Mouse (Mus musculus) lung, postnatal 0 days (tissue): ENCODE measurements at regions not wholly inside any gene's neighbourhood (a gene's known extent, or its start where the extent isn't known, plus 50 kb on each side); places are given as distances from the start of the nearest gene placed in this dataset.

Experiments
- ATAC-seq: fragments of 200-750 bp; cut with Nextera tagmentation; 2 replicates; pipeline ENCODE4 v1.8.0; 2017; ENCODE audit warnings: moderate library complexity
- DNase-seq: peaks from one replicate; pipeline ENCODE4 v3.0.0-alpha.2; 2016; ENCODE audit warnings: low spot score
- H3K27ac ChIP-seq: fragments of 300-500 bp; sonication (generic); 2 replicates; pipeline ENCODE4 v1.5.1; 2014; ENCODE audit warnings: antibody characterized with exemption, mild to moderate bottlenecking, low read length, mixed read lengths
- H3K27me3 ChIP-seq: fragments of 300-500 bp; sonication (generic); replicated peaks from 2 replicates; pipeline ENCODE4 v1.6.1; 2014; ENCODE audit warnings: low read length, mixed read lengths; ENCODE audit not compliant: insufficient read depth
- H3K36me3 ChIP-seq: fragments of 300-500 bp; sonication (generic); 2 replicates; pipeline ENCODE4 v1.6.1; 2014; ENCODE audit warnings: low read length, mixed read lengths; ENCODE audit not compliant: insufficient read depth
- H3K4me1 ChIP-seq: fragments of 300-500 bp; sonication (generic); 2 replicates; pipeline ENCODE4 v1.6.1; 2014; ENCODE audit warnings: antibody characterized with exemption, low read depth, low read length, mixed read lengths; ENCODE audit not compliant: insufficient read depth
- H3K4me2 ChIP-seq: fragments of 300-500 bp; sonication (generic); replicated peaks from 2 replicates; pipeline ENCODE4 v1.6.1; 2014; ENCODE audit warnings: low read depth, mild to moderate bottlenecking, low read length, moderate library complexity, mixed read lengths
- H3K4me3 ChIP-seq: fragments of 300-500 bp; sonication (generic); 2 replicates; pipeline ENCODE4 v1.5.1; 2014; ENCODE audit warnings: low read depth, low read length
- H3K9ac ChIP-seq: fragments of 300-500 bp; sonication (generic); replicated peaks from 2 replicates; pipeline ENCODE4 v1.6.1; 2014; ENCODE audit warnings: low read depth, mild to moderate bottlenecking
- H3K9me3 ChIP-seq: fragments of 300-500 bp; sonication (generic); 2 replicates; pipeline ENCODE4 v1.6.1; 2016; ENCODE audit warnings: low read length, mixed read lengths
- CTCF ChIP-seq: IDR thresholded peaks from 2 replicates; pipeline ENCODE4 v1.5.1; 2016; ENCODE audit warnings: antibody characterized with exemption, mild to moderate bottlenecking
- EP300 ChIP-seq: IDR thresholded peaks from 2 replicates; pipeline ENCODE4 v1.6.1; 2016; ENCODE audit warnings: antibody characterized with exemption, mild to moderate bottlenecking, control low read depth
- WGBS: fragments of 180-500 bp; shearing (Covaris S2); extraction: QIAGEN DNeasy Blood & Tissue Kit; methylation state at CpG from one replicate; pipeline ENCODE4 v1.1.7; 2014; 5-methylcytosine and 5-hydroxymethylcytosine counted together

- no peak overlapping the region for H3K27ac ChIP-seq
- H3K9me3 ChIP-seq, result no peaks in the 10 kb centered on the region
- no peaks in the 10 kb centered on the region for H3K4me1 ChIP-seq
- H3K4me2 ChIP-seq, result no peak overlapping the region
- ATAC-seq (no peak), DNase-seq (no peak)
- H3K36me3 ChIP-seq, result no peaks in the 10 kb centered on the region
- no peak overlapping the region for H3K9ac ChIP-seq
- H3K4me3 ChIP-seq, result no peak overlapping the region
- TF ChIP-seq CTCF, result no peak
- TF ChIP-seq EP300, result no peak
- H3K27me3 ChIP-seq, result no peaks in the 10 kb centered on the region
Observed at GRCm38 (mm10) chr5:49848174-49848573, 210.6 kb downstream of the Adgra3 start.

GRCm38 (mm10) chr5:49818832-49819231 lies 240.0 kb downstream of the Adgra3 start:
- no peak for TF ChIP-seq CTCF
- no peak for TF ChIP-seq EP300
- Histone ChIP-seq H3K27ac (no peak overlapping the region), H3K27me3 (no peaks in the 10 kb centered on the region), H3K9me3 (no peaks in the 10 kb centered on the region), H3K4me2 (no peak overlapping the region), H3K4me3 (no peak overlapping the region), H3K4me1 (no peaks in the 10 kb centered on the region), H3K9ac (no peak overlapping the region), H3K36me3 (no peaks in the 10 kb centered on the region)
- 70% methylated on average over 5 of the region's 5 CpGs for WGBS
- DNase-seq (no peak), ATAC-seq (no peak)

DNA sequence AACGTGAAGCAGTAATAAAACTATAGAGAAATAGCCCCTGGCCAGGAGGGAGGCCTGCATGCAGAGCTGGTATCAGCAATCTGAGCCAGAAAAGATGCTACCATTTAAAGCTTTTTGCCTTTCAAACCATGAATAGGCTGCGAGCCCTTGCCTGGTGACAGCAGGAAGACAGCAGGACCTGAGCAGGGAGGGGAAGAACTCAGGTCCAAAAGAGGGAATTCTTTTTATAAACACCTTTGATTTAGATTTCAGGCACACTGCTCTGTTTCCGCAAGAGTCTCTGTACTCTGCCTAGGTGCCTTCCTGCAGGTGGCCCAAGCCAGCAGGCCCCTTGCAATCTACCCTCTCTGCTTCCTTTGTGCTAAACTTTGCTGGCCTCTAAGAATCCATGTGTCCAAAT lies 242.1 kb downstream of the Adgra3 start:
- Histone ChIP-seq H3K27ac (no peak overlapping the region), H3K9me3 (no peaks in the 10 kb centered on the region), H3K4me2 (no peak overlapping the region), H3K4me3 (no peak overlapping the region), H3K9ac (no peak overlapping the region), H3K36me3 (no peaks in the 10 kb centered on the region), H3K4me1 (no peaks in the 10 kb centered on the region), H3K27me3 (no peaks in the 10 kb centered on the region)
- ATAC-seq, result no peak
- 72% methylated on average over 3 of the region's 3 CpGs for WGBS
- TF ChIP-seq CTCF, result no peak
- TF ChIP-seq EP300, result no peak
- no peak for DNase-seq

DNA sequence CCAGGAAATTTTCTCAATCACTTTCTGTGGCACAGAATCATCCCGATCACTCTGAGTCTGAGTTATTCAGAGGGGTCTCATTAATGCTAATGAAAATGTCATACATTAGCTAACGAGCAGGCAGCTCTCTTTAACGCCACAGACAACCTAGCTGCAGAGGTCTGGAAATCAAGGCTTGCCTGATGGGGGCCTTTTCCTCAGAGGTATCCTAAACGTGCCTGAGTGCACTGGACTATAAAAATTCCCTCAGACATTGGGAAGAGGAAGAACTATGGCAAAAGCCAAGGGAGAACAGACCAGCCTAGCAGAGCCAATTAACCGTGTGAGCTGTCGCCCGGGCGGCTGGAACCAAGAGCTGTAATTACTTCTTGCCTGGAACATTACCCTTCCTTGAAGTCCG lies 245.5 kb downstream of the Adgra3 start:
- WGBS, result 83% methylated on average over 9 of the region's 9 CpGs
- no peak for TF ChIP-seq CTCF
- no peak for TF ChIP-seq EP300
- no peaks in the 10 kb centered on the region for H3K36me3 ChIP-seq
- H3K9me3 ChIP-seq, result no peaks in the 10 kb centered on the region
- H3K27ac ChIP-seq, result no peak overlapping the region
- no peak for DNase-seq
- no peaks in the 10 kb centered on the region for H3K4me1 ChIP-seq
- no peak overlapping the region for H3K4me2 ChIP-seq
- no peaks in the 10 kb centered on the region for H3K27me3 ChIP-seq
- no peak for ATAC-seq
- H3K9ac ChIP-seq, result no peak overlapping the region
- H3K4me3 ChIP-seq, result no peak overlapping the region

- ATAC-seq (no peak), DNase-seq (no peak)
- H3K4me2 ChIP-seq, result no peak overlapping the region
- H3K27ac ChIP-seq, result no peak overlapping the region
- no peaks in the 10 kb centered on the region for H3K36me3 ChIP-seq
- H3K27me3 ChIP-seq, result no peaks in the 10 kb centered on the region
- TF ChIP-seq EP300 (no peak), CTCF (no peak)
- no peaks in the 10 kb centered on the region for H3K4me1 ChIP-seq
- H3K4me3 ChIP-seq, result no peak overlapping the region
- WGBS, result 63% methylated on average over 11 of the region's 11 CpGs
- no peak overlapping the region for H3K9ac ChIP-seq
- H3K9me3 ChIP-seq, result no peaks in the 10 kb centered on the region
Observed at GRCm38 (mm10) chr5:49788494-49789160, 263.9 kb upstream of the Kcnip4 start.

DNA sequence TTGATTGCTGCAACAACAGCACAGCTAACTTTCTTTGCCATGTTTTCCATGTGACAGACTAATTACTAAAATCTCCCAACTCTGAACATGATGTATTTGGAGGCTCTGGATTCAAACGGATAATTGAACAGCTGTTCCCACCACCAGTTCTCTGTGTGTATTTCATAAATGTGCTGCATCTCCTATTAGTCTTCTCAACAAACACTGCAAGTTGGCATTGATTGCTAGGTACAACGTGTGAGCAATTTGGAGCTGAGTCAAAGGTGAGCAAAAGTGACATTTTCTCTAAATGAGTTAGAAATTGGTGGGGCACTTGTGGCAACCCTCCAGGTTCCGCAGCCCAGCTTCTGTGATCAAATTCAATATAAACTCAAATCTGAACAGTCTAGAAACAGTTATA lies 259.0 kb upstream of the Kcnip4 start:
- Histone ChIP-seq H3K27ac (no peak overlapping the region), H3K9me3 (no peaks in the 10 kb centered on the region), H3K4me1 (no peaks in the 10 kb centered on the region), H3K36me3 (no peaks in the 10 kb centered on the region), H3K4me2 (no peak overlapping the region), H3K9ac (no peak overlapping the region), H3K4me3 (no peak overlapping the region), H3K27me3 (no peaks in the 10 kb centered on the region)
- 64% methylated on average over 3 of the region's 3 CpGs for WGBS
- DNase-seq, result no peak
- ATAC-seq, result no peak
- no peak for TF ChIP-seq EP300
- TF ChIP-seq CTCF, result no peak

DNA sequence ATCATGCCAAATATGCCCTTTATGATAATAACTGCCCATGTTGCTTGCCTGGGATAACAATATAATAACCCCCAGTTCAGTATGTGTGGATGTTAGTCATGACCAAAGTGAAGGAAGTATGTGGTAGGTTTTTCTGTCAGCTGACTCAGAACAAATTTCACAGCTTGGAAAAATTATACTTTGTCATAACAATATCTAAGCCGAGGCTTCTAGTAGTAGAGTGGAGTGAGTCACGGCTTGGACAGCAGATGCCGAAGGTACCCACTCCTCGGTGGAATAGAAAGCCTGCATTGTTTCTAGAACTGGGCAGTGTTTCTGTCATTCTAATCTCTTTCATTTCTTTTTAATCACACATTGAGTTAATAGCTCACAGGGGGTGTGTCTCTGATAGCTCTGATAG lies 236.3 kb upstream of the Kcnip4 start:
- DNase-seq, result no peak
- Histone ChIP-seq H3K4me3 (no peak overlapping the region), H3K36me3 (no peaks in the 10 kb centered on the region), H3K27me3 (no peaks in the 10 kb centered on the region), H3K4me2 (no peak overlapping the region), H3K27ac (no peak overlapping the region), H3K9ac (no peak overlapping the region), H3K4me1 (no peaks in the 10 kb centered on the region), H3K9me3 (no peaks in the 10 kb centered on the region)
- WGBS, result 45% methylated on average over 4 of the region's 4 CpGs
- no peak for ATAC-seq
- no peak for TF ChIP-seq CTCF
- TF ChIP-seq EP300, result no peak
